Mouse (Mus musculus): Measurements from ENCODE around the gene Kctd17.

Gene Kctd17

GRCm38 (mm10) chr15:78413719-78414117, 14.6 kb upstream of the Kctd17 start:
- no peak for DNase-seq (ENCODE audit: low spot score in 2 of 2)

GRCm38 (mm10) chr15:78414157-78414556, 14.2 kb upstream of the Kctd17 start:
- no peak for DNase-seq (ENCODE audit: low spot score in 2 of 2)

- DNase-seq (ENCODE audit: low spot score in 2 of 2): peak in 1 of 2 experiments; percentile 72
Observed at GRCm38 (mm10) chr15:78416937-78417336, 11.4 kb upstream of the Kctd17 start.

- DNase-seq (ENCODE audit: low spot score in 2 of 2): no peak
Observed at GRCm38 (mm10) chr15:78420395-78420794, 8.0 kb upstream of the Kctd17 start.

- peak; percentile 69 to 87 for DNase-seq (ENCODE audit: low spot score in 2 of 2)
Observed at GRCm38 (mm10) chr15:78422046-78422956, 6.1 kb upstream of the Kctd17 start.

- DNase-seq (ENCODE audit: low spot score in 2 of 2): no peak
Observed at GRCm38 (mm10) chr15:78424507-78424906, 3.9 kb upstream of the Kctd17 start.

- DNase-seq (ENCODE audit: low spot score in 2 of 2): no peak
Observed at GRCm38 (mm10) chr15:78425230-78425629, 3.1 kb upstream of the Kctd17 start.

GRCm38 (mm10) chr15:78429139-78429459, 735 bp downstream of the Kctd17 start:
- DNase-seq (ENCODE audit: low spot score in 2 of 2): no peak

- DNase-seq (ENCODE audit: low spot score in 2 of 2): no peak
Observed at GRCm38 (mm10) chr15:78429871-78430622, 1.7 kb downstream of the Kctd17 start.

GRCm38 (mm10) chr15:78430874-78431273, 2.5 kb downstream of the Kctd17 start:
- no peak for DNase-seq (ENCODE audit: low spot score in 2 of 2)

GRCm38 (mm10) chr15:78431541-78432121, 3.3 kb downstream of the Kctd17 start:
- no peak for DNase-seq (ENCODE audit: low spot score in 2 of 2)

- DNase-seq (ENCODE audit: low spot score in 2 of 2): no peak
Observed at GRCm38 (mm10) chr15:78434896-78435520, 6.6 kb downstream of the Kctd17 start.

- no peak for DNase-seq (ENCODE audit: low spot score in 2 of 2)
Observed at GRCm38 (mm10) chr15:78435681-78436080, 7.3 kb downstream of the Kctd17 start.

GRCm38 (mm10) chr15:78436380-78437192, 8.2 kb downstream of the Kctd17 start:
- peak; percentile 90 to 93 for DNase-seq (ENCODE audit: low spot score in 2 of 2)

- DNase-seq (ENCODE audit: low spot score in 2 of 2): peak; percentile 75
Observed at GRCm38 (mm10) chr15:78437237-78438017, 9.1 kb downstream of the Kctd17 start.

- DNase-seq (ENCODE audit: low spot score in 2 of 2): no peak
Observed at GRCm38 (mm10) chr15:78438018-78438394, 9.6 kb downstream of the Kctd17 start.

- no peak for DNase-seq (ENCODE audit: low spot score in 2 of 2)
Observed at GRCm38 (mm10) chr15:78438505-78438904, 10.1 kb downstream of the Kctd17 start.

- DNase-seq (ENCODE audit: low spot score in 2 of 2): no peak
Observed at GRCm38 (mm10) chr15:78438973-78439372, 10.6 kb downstream of the Kctd17 start.

GRCm38 (mm10) chr15:78442231-78442630, 13.9 kb downstream of the Kctd17 start:
- DNase-seq (ENCODE audit: low spot score in 2 of 2): no peak

GRCm38 (mm10) chr15:78443857-78444256, 15.5 kb downstream of the Kctd17 start:
- no peak for DNase-seq (ENCODE audit: low spot score in 2 of 2)
